Mouse (Mus musculus): ENCODE results near the gene Sec62. TPM values are rescaled to one million over a fixed set of nuclear protein-coding genes. Genes with fewer than 3 reads are reported as not detected.
A peak's percentile ranks its signal among the peaks of the same experiment; 100 is the strongest.

The Sec62 gene
- 10 to 100 TPM; 88.0 to 92.5 TPM for total RNA-seq (2021)
- long read RNA-seq, transcript Sec62-201 (8 exons, 3,967 nt) = major isoform, 150 of 259 reads
- long read RNA-seq, partial matches to known transcripts = 100 of 259 reads
- long read RNA-seq, other reads (novel, unspliced or antisense) = 9 of 259 reads

DNA sequence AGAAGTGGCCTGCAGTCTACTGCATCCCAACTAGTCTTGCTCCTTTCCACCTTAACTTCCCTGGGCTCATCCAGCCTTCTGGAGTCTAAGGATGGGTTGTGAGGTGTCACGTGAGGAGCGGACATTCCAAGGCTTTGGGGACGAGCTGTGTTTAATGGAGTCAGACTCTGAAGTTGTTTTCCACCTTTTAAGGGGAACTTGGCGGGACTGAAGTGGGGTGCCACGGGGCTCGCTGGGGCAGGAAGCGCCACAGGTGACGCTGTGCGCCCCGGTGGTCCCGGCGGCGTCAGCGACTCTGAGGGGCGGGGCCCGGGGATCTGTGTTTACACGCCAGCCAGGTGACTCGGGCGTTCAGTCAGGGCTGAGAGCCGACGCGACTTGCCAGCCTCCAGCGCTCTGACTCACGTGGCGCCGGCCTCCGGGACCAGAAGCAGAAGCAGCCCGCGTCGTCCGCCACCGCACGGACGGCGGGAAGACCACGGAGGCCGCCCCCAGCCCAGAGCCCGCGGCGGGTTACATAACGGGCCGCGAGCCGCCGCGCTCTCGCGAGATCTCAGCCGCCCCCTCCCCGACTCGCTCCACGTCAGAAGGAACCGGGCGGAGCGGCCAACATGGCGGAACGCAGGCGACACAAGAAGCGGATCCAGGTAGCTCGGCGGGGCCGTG lies at the start of gene Sec62:
Gene Sec62 (plus strand): TSS at position 139 of the 666 bp plus-strand sequence.
- DNase-seq (ENCODE audit: low spot score in 2 of 2) = peak; percentile 93 to 97

DNA sequence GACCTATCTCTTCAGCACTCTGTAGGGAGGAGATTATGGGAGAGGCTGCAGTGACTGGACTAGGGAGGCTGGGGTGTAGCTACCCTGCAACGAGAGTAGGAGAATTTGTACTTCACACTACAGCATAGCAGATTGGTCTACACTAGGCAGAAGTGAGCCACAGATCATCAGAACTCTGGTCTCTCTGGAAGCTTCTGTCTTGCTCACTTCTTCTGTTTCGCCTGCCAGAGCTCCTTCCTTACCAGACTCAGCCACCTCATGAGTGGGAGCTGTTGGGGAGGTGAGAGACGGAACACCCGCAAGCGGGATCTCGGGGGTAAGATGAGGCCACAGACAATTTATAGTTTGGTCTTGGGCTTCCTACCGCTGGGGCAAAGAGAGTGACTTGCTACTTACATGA lies 49.8 kb upstream of the Sec62 start:
- no peak for DNase-seq (ENCODE audit: low spot score in 2 of 2)

GRCm38 (mm10) chr3:30746006-30746405 lies 46.7 kb upstream of the Sec62 start, which contains the start of gene Samd7:
Samd7 (plus strand) TSS chr3:30746293.
- DNase-seq (ENCODE audit: low spot score in 2 of 2) = no peak

DNA sequence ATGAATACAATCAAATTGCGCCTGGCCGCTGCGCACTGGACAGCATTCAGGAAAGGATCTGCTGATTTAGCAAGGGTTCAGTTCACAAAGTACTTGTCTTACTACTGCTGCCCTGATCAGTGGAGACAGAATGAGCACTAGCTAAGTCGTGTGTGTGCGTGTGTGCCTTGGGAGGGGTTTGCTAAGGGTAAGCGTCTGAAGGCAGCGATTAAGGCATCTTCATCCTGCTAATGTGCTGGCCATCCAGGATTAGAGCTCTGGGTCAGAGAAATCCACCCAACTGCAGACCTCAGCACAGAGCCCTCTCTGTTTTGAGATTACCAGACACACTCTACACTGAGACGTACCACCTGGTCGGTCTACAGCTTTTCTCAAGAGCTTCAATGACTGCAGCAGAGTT lies 44.4 kb upstream of the Sec62 start:
- no peak for DNase-seq (ENCODE audit: low spot score in 2 of 2)

- DNase-seq (ENCODE audit: low spot score in 2 of 2) = no peak
Measured at GRCm38 (mm10) chr3:30754696-30755095, 38.0 kb upstream of the Sec62 start.

DNA sequence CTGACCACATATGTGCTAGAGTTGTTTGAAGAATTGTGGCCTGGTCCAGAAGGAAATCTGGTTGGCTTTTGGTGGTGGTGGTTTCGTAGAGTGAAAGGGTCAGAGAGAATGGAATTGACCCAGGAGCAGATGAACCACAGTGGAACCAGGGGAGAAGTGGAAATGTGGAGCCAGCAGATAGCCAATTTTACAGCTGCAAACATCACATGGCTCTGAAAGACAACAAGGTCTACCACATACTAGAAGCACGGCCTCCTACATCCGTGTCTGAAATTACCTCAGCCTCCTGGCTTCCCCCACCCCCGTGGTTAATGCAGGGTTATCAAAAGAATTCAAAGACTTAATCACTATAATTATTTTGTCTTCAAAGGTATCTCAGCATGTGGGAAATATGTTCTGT lies 27.8 kb upstream of the Sec62 start:
- no peak for DNase-seq (ENCODE audit: low spot score in 2 of 2)

DNA sequence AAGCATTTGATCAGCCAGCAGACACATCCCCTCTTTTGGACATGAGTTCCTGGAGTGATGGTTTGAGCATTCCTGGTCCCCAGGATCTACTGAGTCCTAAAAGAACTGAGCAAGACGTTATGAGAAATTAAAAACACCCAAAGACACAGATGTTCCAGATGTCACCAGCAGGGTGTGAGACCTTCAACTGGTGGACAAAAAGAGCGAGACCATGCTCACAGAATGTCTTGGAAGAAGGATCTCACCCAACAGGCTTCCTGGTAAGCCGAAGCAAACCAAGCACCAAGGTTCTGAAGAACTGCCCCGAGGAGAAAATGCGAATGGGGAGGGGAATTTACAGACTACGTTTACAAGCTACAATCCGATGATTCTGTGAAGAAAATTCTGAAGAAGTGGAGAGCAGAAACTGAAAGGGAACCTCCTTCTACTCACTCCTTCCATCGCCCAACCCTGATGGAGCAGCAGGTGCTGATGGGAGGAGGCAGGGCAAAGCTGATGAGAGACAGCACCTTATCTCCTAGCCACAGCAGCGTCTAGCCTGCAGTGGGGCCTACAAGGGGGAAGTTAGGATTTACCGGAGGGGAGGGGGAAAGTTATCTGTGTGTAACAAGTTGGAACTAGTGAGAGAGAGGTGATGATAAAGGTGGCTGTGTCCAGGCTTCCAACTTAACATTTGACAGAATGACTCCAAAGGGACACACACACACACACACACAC lies 27.2 kb upstream of the Sec62 start:
- DNase-seq (ENCODE audit: low spot score in 2 of 2) = no peak

DNA sequence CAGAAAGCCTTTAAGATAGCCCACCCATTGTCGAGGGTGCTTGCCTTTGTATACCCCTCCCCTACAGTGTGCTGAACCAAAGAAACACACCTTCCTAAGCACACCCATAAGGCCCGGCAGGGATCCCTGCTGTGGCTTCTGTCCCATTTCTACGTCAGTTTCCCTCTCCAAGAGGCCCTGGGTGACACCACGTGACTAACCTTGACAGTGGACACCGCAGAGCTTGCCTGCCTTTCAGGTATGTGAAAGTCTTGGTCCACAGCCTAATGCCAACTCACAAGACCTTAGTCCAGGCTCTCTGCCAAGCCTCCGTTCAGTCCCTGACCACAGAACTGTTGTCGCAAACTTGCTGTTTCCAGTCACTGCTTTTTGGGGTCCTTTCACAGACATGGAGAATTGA lies 26.5 kb upstream of the Sec62 start:
- DNase-seq (ENCODE audit: low spot score in 2 of 2) = no peak

DNA sequence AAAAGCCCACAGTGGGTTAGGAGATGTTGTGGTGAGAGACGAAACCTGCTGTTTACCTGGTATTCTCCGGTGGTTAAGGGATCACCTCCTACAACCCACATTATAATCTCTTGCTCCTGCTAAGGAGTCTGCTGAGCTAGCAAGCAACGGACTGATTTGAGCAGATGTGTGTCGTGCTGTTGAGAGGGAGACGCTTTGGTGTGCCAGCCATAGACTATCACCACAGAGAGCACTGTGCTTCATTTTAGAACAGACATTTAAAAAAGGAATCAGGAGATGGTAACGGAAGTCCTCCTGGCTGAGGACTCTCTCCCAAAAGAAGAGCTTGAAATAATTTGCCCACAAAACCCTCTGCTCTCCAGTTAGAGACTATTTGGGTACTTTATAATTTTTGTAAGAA lies 25.4 kb upstream of the Sec62 start:
- no peak for DNase-seq (ENCODE audit: low spot score in 2 of 2)

GRCm38 (mm10) chr3:30769755-30770515 lies 22.7 kb upstream of the Sec62 start:
- DNase-seq (ENCODE audit: low spot score in 2 of 2) = no peak

GRCm38 (mm10) chr3:30771560-30771959 lies 21.1 kb upstream of the Sec62 start:
- DNase-seq (ENCODE audit: low spot score in 2 of 2) = no peak

- no peak for DNase-seq (ENCODE audit: low spot score in 2 of 2)
Measured at GRCm38 (mm10) chr3:30772631-30773030, 20.0 kb upstream of the Sec62 start.

- DNase-seq (ENCODE audit: low spot score in 2 of 2) = no peak
Measured at GRCm38 (mm10) chr3:30774677-30775076, 18.0 kb upstream of the Sec62 start.

GRCm38 (mm10) chr3:30777984-30778383 lies 14.7 kb upstream of the Sec62 start:
- DNase-seq (ENCODE audit: low spot score in 2 of 2) = no peak

DNA sequence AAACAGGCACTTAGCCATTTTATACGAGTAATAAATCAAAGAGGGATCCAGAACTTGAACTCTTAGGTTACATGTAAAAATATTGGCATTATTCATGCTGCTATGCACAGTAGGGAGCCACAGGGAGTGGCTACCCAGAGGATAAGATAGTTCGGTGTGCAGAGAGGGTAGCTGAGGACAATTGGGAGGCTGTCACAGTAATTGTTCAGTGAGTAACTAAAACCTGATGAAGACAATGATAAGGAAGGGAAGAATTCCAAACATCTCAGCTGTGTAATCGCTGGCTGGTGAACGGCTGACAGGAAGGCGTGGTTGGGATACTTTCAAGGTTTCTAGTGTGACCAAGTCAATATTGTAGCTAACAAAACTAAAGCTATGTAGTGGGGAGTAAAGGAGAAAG lies 4.1 kb upstream of the Sec62 start:
- no peak for DNase-seq (ENCODE audit: low spot score in 2 of 2)

GRCm38 (mm10) chr3:30793403-30794221 lies 937 bp downstream of the Sec62 start:
- peak; percentile 23 to 42 for DNase-seq (ENCODE audit: low spot score in 2 of 2)

DNA sequence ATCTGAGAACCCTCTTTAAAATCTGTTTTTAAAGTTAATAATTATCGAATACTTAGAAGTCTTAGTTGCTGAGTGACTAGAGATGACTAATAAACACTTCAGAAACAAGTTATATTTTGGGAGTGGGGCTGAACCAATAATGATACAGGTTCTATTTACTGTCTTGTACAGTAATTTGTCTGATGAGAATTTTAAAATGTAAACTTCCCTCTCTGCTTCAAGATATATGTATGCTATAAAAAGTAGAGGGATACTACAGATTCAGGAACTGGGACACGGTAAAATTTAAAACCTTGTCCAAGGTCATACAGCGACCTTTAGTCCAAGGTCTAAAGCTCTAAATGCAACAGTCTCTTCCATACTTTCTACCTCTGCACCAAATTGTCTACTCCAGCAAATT lies 9.5 kb downstream of the Sec62 start:
- DNase-seq (ENCODE audit: low spot score in 2 of 2) = no peak

- no peak for DNase-seq (ENCODE audit: low spot score in 2 of 2)
Measured at GRCm38 (mm10) chr3:30812881-30813280, 20.2 kb downstream of the Sec62 start.

DNA sequence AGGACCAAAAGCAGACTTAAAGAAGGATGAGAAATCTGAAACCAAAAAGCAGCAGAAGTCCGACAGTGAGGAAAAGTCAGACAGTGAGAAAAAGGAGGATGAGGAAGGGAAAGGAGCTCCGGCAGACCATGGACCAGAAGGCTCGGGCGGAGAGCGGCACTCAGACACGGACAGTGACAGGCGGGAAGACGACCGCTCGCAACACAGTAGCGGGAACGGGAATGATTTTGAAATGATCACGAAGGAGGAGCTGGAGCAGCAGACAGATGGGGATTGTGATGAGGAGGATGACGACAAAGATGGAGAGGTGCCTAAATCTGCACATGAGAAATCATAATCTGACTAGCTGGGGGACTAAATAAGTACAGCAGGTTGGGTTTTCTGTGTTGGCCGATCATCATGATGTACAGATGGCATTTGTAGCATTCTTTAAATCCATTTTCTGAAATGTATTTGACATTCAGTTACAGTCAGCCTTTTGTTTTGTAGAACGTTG lies 26.0 kb downstream of the Sec62 start:
- peak; percentile 14 to 20 for DNase-seq (ENCODE audit: low spot score in 2 of 2)

- DNase-seq (ENCODE audit: low spot score in 2 of 2) = no peak
Measured at GRCm38 (mm10) chr3:30822163-30822562, 29.5 kb downstream of the Sec62 start.

- no peak for DNase-seq (ENCODE audit: low spot score in 2 of 2)
Measured at GRCm38 (mm10) chr3:30826069-30826468, 33.4 kb downstream of the Sec62 start.

Measured in layer of hippocampus, postnatal 10 days (tissue).